Mouse (Mus musculus): Measurements from ENCODE around the gene Slamf9.

Slamf9 gene

GRCm38 (mm10) chr1:172489585-172490250 is 14.6 kb downstream of the Slamf9 start:
- DNase-seq (ENCODE audit: low spot score in 2 of 2) = no peak

- DNase-seq (ENCODE audit: low spot score in 2 of 2) = peak; percentile 89 to 93
Observed at GRCm38 (mm10) chr1:172490261-172490661, 15.1 kb downstream of the Slamf9 start.

- DNase-seq (ENCODE audit: low spot score in 2 of 2) = no peak
Observed at GRCm38 (mm10) chr1:172492047-172492446, 16.9 kb downstream of the Slamf9 start.

- no peak for DNase-seq (ENCODE audit: low spot score in 2 of 2)
Observed at GRCm38 (mm10) chr1:172493516-172493915, 18.4 kb downstream of the Slamf9 start.

GRCm38 (mm10) chr1:172496030-172496429 is 20.9 kb downstream of the Slamf9 start:
- DNase-seq (ENCODE audit: low spot score in 2 of 2) = no peak

GRCm38 (mm10) chr1:172497428-172497827 is 22.3 kb downstream of the Slamf9 start:
- no peak for DNase-seq (ENCODE audit: low spot score in 2 of 2)

- DNase-seq (ENCODE audit: low spot score in 2 of 2) = no peak
Observed at GRCm38 (mm10) chr1:172499765-172500441, 24.7 kb downstream of the Slamf9 start, which contains the start of gene Tagln2. Tagln2 (plus strand) TSS chr1:172500047.

- no peak for DNase-seq (ENCODE audit: low spot score in 2 of 2)
Observed at GRCm38 (mm10) chr1:172500451-172501370, 25.6 kb downstream of the Slamf9 start.

GRCm38 (mm10) chr1:172501371-172502144 is 26.4 kb downstream of the Slamf9 start:
- DNase-seq (ENCODE audit: low spot score in 2 of 2) = no peak

- no peak for DNase-seq (ENCODE audit: low spot score in 2 of 2)
Observed at GRCm38 (mm10) chr1:172502145-172503110, 27.3 kb downstream of the Slamf9 start.

GRCm38 (mm10) chr1:172503111-172503997 is 28.2 kb downstream of the Slamf9 start:
- no peak for DNase-seq (ENCODE audit: low spot score in 2 of 2)

GRCm38 (mm10) chr1:172504756-172505155 is 29.6 kb downstream of the Slamf9 start:
- no peak for DNase-seq (ENCODE audit: low spot score in 2 of 2)

GRCm38 (mm10) chr1:172507001-172507400 is 31.8 kb downstream of the Slamf9 start:
- DNase-seq (ENCODE audit: low spot score in 2 of 2) = no peak

GRCm38 (mm10) chr1:172507701-172508100 is 32.5 kb downstream of the Slamf9 start:
- no peak for DNase-seq (ENCODE audit: low spot score in 2 of 2)

- no peak for DNase-seq (ENCODE audit: low spot score in 2 of 2)
Observed at GRCm38 (mm10) chr1:172508172-172508571, 33.0 kb downstream of the Slamf9 start.

GRCm38 (mm10) chr1:172509235-172509634 is 34.1 kb downstream of the Slamf9 start:
- no peak for DNase-seq (ENCODE audit: low spot score in 2 of 2)

GRCm38 (mm10) chr1:172509983-172510382 is 34.8 kb downstream of the Slamf9 start:
- no peak for DNase-seq (ENCODE audit: low spot score in 2 of 2)

GRCm38 (mm10) chr1:172510421-172510972 is 35.3 kb downstream of the Slamf9 start:
- DNase-seq (ENCODE audit: low spot score in 2 of 2) = no peak

- no peak for DNase-seq (ENCODE audit: low spot score in 2 of 2)
Observed at GRCm38 (mm10) chr1:172512962-172513361, 37.8 kb downstream of the Slamf9 start.

Data from frontal cortex, postnatal 36 days (tissue).